Mouse (Mus musculus) MEL (cell line): ENCODE measurements around the gene Mmp24. TPM values are rescaled to one million over a fixed set of nuclear protein-coding genes. Genes with fewer than 3 reads are reported as not detected.

Source experiments
- DNase-seq: peaks from one replicate; pipeline ENCODE4 v3.0.0; 2011; ENCODE audit warnings: low read depth, low spot score
- H3K27ac ChIP-seq: 2 replicates; pipeline ENCODE4 v1.5.1; 2012; ENCODE audit warnings: low read depth, mild to moderate bottlenecking, control low read depth, low read length, moderate library complexity; ENCODE audit not compliant: control insufficient read depth
- H3K27me3 ChIP-seq, 2 experiments: fragments of 150-350 bp in 1 of 2; sonication (generic) in 1 of 2; 2 replicates each; pipeline ENCODE4 v1.6.1; 2012; ENCODE audit warnings: low read length in 2 of 2, mild to moderate bottlenecking in 2 of 2, improper control_type of control experiment in 1 of 2, moderate library complexity in 1 of 2; ENCODE audit not compliant: insufficient read depth in 2 of 2, control insufficient read depth in 1 of 2
- H3K36me3 ChIP-seq, 2 experiments: 2 replicates each; pipeline ENCODE4 v1.6.1; 2012 to 2014; ENCODE audit warnings: low read length in 2 of 2, improper control_type of control experiment in 1 of 2, inconsistent platforms in 1 of 2, mild to moderate bottlenecking in 1 of 2; ENCODE audit not compliant: insufficient read depth in 2 of 2, control insufficient read depth in 1 of 2
- H3K4me1 ChIP-seq, 2 experiments: fragments of 150-350 bp in 1 of 2; sonication (generic) in 1 of 2; 2 replicates each; pipeline ENCODE4 v1.6.1; 2012; ENCODE audit warnings: low read length in 2 of 2, improper control_type of control experiment in 1 of 2, mild to moderate bottlenecking in 1 of 2; ENCODE audit not compliant: insufficient read depth in 2 of 2, control insufficient read depth in 1 of 2
- H3K4me3 ChIP-seq, 2 experiments: fragments of 150-350 bp in 1 of 2; sonication (generic) in 1 of 2; 2 replicates each; pipeline ENCODE4 v1.5.1; 2012; ENCODE audit warnings: low read depth in 2 of 2, low read length in 2 of 2, mild to moderate bottlenecking in 2 of 2, moderate library complexity in 2 of 2, control low read depth in 1 of 2, improper control_type of control experiment in 1 of 2; ENCODE audit not compliant: control insufficient read depth in 1 of 2, insufficient read depth in 1 of 2
- H3K79me2 ChIP-seq: 2 replicates; pipeline ENCODE4 v1.6.1; 2012; ENCODE audit warnings: mild to moderate bottlenecking, low read length, moderate library complexity; ENCODE audit not compliant: control insufficient read depth, poor library complexity, insufficient read depth
- H3K9ac ChIP-seq: 2 replicates; pipeline ENCODE4 v1.6.1; 2012; ENCODE audit warnings: low read depth, mild to moderate bottlenecking, control low read depth, low read length, moderate library complexity; ENCODE audit not compliant: control insufficient read depth, poor library complexity, severe bottlenecking
- H3K9me3 ChIP-seq: fragments of 150-350 bp; sonication (generic); replicated peaks from 2 replicates; pipeline ENCODE4 v1.6.1; 2012; ENCODE audit warnings: mild to moderate bottlenecking, low read length, improper control_type of control experiment, moderate library complexity; ENCODE audit not compliant: insufficient read depth
- BHLHE40 ChIP-seq: IDR thresholded peaks from 2 replicates; pipeline ENCODE4 v1.6.1; 2012; ENCODE audit warnings: low read depth, mild to moderate bottlenecking, inconsistent platforms, low read length, improper control_type of control experiment, borderline replicate concordance
- CHD1 ChIP-seq: IDR thresholded peaks from 2 replicates; pipeline ENCODE4 v1.6.1; 2012; ENCODE audit warnings: low read depth, mild to moderate bottlenecking, inconsistent platforms, low read length, improper control_type of control experiment
- CTCF ChIP-seq, 3 experiments: IDR thresholded peaks in 2 of 3; conservative IDR thresholded peaks in 1 of 3; 2 replicates each; pipeline ENCODE4 v1.5.1; 2011 to 2012; ENCODE audit warnings: low read length in 3 of 3, low read depth in 2 of 3, mild to moderate bottlenecking in 2 of 3, improper control_type of control experiment in 1 of 3, inconsistent platforms in 1 of 3, mixed read lengths in 1 of 3, moderate library complexity in 1 of 3; ENCODE audit not compliant: control insufficient read depth in 1 of 3, insufficient read depth in 1 of 3, poor library complexity in 1 of 3, severe bottlenecking in 1 of 3
- E2F4 ChIP-seq: IDR thresholded peaks from 2 replicates; pipeline ENCODE4 v1.6.1; 2011; ENCODE audit warnings: low read depth, low read length, improper control_type of control experiment, borderline replicate concordance
- ETS1 ChIP-seq: IDR thresholded peaks from 2 replicates; pipeline ENCODE4 v1.6.1; 2012; ENCODE audit warnings: low read depth, mild to moderate bottlenecking, inconsistent platforms, low read length, improper control_type of control experiment, moderate library complexity
- GABPA ChIP-seq: IDR thresholded peaks from 2 replicates; pipeline ENCODE4 v1.6.1; 2012; ENCODE audit warnings: low read depth, mild to moderate bottlenecking, inconsistent platforms, low read length, improper control_type of control experiment, moderate library complexity
- GATA1 ChIP-seq: IDR thresholded peaks from 2 replicates; pipeline ENCODE4 v1.6.1; 2011; ENCODE audit warnings: low read depth, low read length, improper control_type of control experiment
- JUND ChIP-seq: IDR thresholded peaks from 2 replicates; pipeline ENCODE4 v1.6.1; 2011; ENCODE audit warnings: low read depth, mild to moderate bottlenecking, improper control_type of control experiment, low read length
- KAT2A ChIP-seq: conservative IDR thresholded peaks from 2 replicates; pipeline ENCODE4 v1.6.1; 2012; ENCODE audit warnings: low read depth, low read length, improper control_type of control experiment, inconsistent platforms
- MAFK ChIP-seq: IDR thresholded peaks from 2 replicates; pipeline ENCODE4 v1.6.1; 2011; ENCODE audit warnings: low read depth, mild to moderate bottlenecking, low read length, improper control_type of control experiment, borderline replicate concordance
- MAZ ChIP-seq: IDR thresholded peaks from 2 replicates; pipeline ENCODE4 v1.6.1; 2012; ENCODE audit warnings: low read depth, mild to moderate bottlenecking, inconsistent platforms, low read length, improper control_type of control experiment
- MEF2A ChIP-seq: IDR thresholded peaks from 2 replicates; pipeline ENCODE4 v1.6.1; 2014; ENCODE audit warnings: low read depth, mild to moderate bottlenecking, inconsistent platforms, low read length, improper control_type of control experiment; ENCODE audit not compliant: poor library complexity, insufficient replicate concordance, severe bottlenecking; ENCODE audit errors: extremely low read depth
- MXI1 ChIP-seq: IDR thresholded peaks from 2 replicates; pipeline ENCODE4 v1.6.1; 2011; ENCODE audit warnings: mild to moderate bottlenecking, low read depth, low read length, improper control_type of control experiment
- MYC ChIP-seq: IDR thresholded peaks from 2 replicates; pipeline ENCODE4 v1.6.1; 2011; ENCODE audit warnings: low read depth, mild to moderate bottlenecking, low read length, improper control_type of control experiment, moderate library complexity
- POLR2A ChIP-seq, 2 experiments: IDR thresholded peaks; 2 replicates each; pipeline ENCODE4 v1.6.1; 2011 to 2012; ENCODE audit warnings: low read length in 2 of 2, mild to moderate bottlenecking in 2 of 2, control low read depth in 1 of 2, improper control_type of control experiment in 1 of 2, low read depth in 1 of 2, moderate library complexity in 1 of 2; ENCODE audit not compliant: control insufficient read depth in 1 of 2, insufficient read depth in 1 of 2, poor library complexity in 1 of 2
- POLR2AphosphoS5 ChIP-seq: IDR thresholded peaks from 2 replicates; pipeline ENCODE4 v1.6.1; 2012; ENCODE audit warnings: low read depth, borderline replicate concordance, mild to moderate bottlenecking, inconsistent platforms, low read length, moderate library complexity, mixed read lengths
- RCOR1 ChIP-seq: IDR thresholded peaks from 2 replicates; pipeline ENCODE4 v1.6.1; 2012; ENCODE audit warnings: low read depth, mild to moderate bottlenecking, inconsistent platforms, low read length, improper control_type of control experiment
- TBP ChIP-seq: IDR thresholded peaks from 2 replicates; pipeline ENCODE4 v1.8.0; 2011; ENCODE audit warnings: low read depth, low read length, improper control_type of control experiment
- USF2 ChIP-seq, 2 experiments: IDR thresholded peaks; 2 replicates each; pipeline ENCODE4 v1.6.1; 2011 to 2012; ENCODE audit warnings: improper control_type of control experiment in 2 of 2, low read length in 2 of 2, borderline replicate concordance in 1 of 2, inconsistent platforms in 1 of 2, low read depth in 1 of 2, mild to moderate bottlenecking in 1 of 2; ENCODE audit not compliant: insufficient read depth in 1 of 2
- ZC3H11A ChIP-seq: IDR thresholded peaks from 2 replicates; pipeline ENCODE4 v1.6.1; 2012; ENCODE audit warnings: low read depth, mild to moderate bottlenecking, inconsistent platforms, low read length, improper control_type of control experiment
- ZKSCAN1 ChIP-seq: IDR thresholded peaks from 2 replicates; pipeline ENCODE4 v1.6.1; 2012; ENCODE audit warnings: low read depth, mild to moderate bottlenecking, inconsistent platforms, low read length, improper control_type of control experiment, moderate library complexity
- polyA plus RNA-seq, 2 experiments: library from polyadenylated mRNA; stranded (reverse) in 1 of 2; unstranded in 1 of 2; fragments of >175 nt in 1 of 2; fragments of >200 nt in 1 of 2; gene quantifications; 2 replicates each; pipeline versions ENCODE4 v1.2.1 to v1.2.4; 2012; ENCODE audit warnings: low replicate concordance in 2 of 2, low read depth in 1 of 2; ENCODE audit not compliant: insufficient read length in 2 of 2, insufficient read depth in 1 of 2, missing spikeins in 1 of 2
- total RNA-seq: library from RNA; depleted of rRNA; stranded (reverse); fragments of 300-350 nt; gene quantifications from 2 replicates; pipeline ENCODE4 v1.2.3, GENCODE M21; 2012

Mmp24 gene
- total and polyA plus RNA-seq, 3 experiments, result 0.06 to 0.27 TPM; not detected in 1

DNA sequence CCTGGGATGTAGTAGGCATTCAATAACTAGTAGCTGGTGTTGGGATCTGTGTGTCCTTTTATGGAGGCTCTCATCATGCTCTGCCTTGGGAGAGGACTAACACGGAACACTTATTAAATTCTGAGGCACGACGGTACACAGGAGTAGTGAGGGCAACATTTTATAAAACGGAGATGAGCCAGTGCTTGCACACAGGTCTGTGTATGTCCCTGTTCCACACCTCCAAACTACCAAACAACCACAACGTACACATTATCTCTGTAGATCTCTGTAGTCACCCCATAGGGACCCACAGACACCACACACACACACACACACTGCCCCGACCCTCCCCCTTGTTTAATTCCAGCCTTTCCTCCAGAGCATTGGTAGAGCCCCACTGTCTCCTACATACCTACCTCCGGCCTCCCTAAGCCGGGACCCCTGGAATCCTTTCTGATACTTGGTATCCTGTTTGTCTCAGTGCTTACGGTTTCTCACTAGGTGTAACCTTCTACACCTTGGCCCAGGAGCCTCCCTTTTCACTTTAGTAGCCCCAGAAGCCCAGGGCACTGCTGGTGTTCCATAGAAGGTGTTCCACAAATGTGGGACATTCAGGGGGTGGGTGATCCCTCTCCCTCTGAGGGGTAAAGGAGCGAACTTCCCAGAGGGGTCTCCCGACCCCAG lies 748 bp upstream of the Mmp24 start:
- no peak for DNase-seq
- H3K9ac ChIP-seq, result no peak overlapping the region
- H3K9me3 ChIP-seq, result no peaks in the 10 kb centered on the region
- H3K79me2 ChIP-seq, result no peaks in the 10 kb centered on the region
- TF ChIP-seq ZC3H11A (no peak), CHD1 (no peak), ZKSCAN1 (no peak), E2F4 (no peak), USF2 (IDR thresholded peaks at IDR 0.05; ENCODE audit: borderline replicate concordance in 1 of 2, insufficient read depth in 1 of 2, low read depth in 1 of 2, low read length in 2 of 2) (no peak), POLR2A (IDR thresholded peaks at IDR 0.05; ENCODE audit: control insufficient read depth in 1 of 2, insufficient read depth in 1 of 2, low read depth in 1 of 2, low read length in 2 of 2, poor library complexity in 1 of 2) (no peak), CTCF (IDR thresholded peaks at IDR 0.05 in 2 of 3, conservative IDR thresholded peaks at IDR 0.05 in 1 of 3; ENCODE audit: control insufficient read depth in 1 of 3, insufficient read depth in 1 of 3, low read depth in 2 of 3, low read length in 3 of 3, poor library complexity in 1 of 3, severe bottlenecking in 1 of 3) (no peak), GATA1 (no peak), MXI1 (no peak), RCOR1 (no peak), BHLHE40 (no peak), MEF2A (no peak), MAFK (no peak), GABPA (no peak), KAT2A (no peak), POLR2AphosphoS5 (no peak), MYC (no peak)
- no peaks in the 10 kb centered on the region for H3K36me3 ChIP-seq
- H3K27me3 ChIP-seq, result peaks cover 3 to 4% of the 10 kb centered on the region in 2 experiments
- H3K27ac ChIP-seq, result no peak overlapping the region
- H3K4me1 ChIP-seq, result 0 out of 4 replicates have a peak, but pooled peaks cover 0 to 5% of the 10 kb centered on the region in 2 experiments
- H3K4me3 ChIP-seq, result no peak overlapping the region

DNA sequence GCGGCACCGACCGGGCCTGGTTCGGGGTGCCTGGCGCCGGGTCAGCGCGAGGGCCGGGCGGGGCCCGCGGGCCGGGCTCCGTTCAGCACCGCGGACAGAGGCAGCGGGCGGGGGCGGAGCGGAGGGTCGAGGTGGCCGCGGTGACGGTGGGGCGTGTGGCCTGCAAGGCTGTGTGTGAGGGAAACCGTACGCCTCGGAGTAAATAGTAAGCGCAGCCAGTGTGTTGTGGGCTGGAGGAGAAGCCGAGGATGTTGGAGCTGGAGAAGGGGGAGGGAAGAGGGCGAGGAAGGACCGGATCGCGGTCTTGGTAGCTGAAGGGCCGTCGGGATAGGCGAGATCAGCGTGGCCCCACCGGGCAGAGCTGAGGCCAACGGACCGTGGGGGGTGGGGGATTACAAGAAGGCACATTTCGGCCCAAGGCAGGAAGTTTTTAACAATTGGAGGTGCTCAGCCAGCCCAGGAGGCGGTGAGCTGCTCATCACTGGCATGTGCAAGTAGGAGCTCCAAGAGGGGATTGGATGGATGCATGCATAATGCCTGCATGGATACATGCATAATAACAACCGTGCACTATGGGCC lies 632 bp downstream of the Mmp24 start:
- H3K4me1 ChIP-seq, result 0 out of 4 replicates have a peak, but pooled peaks cover 0 to 5% of the 10 kb centered on the region in 2 experiments
- DNase-seq, result no peak
- no peaks in the 10 kb centered on the region for H3K9me3 ChIP-seq
- H3K27me3 ChIP-seq, result peaks cover 0 to 3% of the 10 kb centered on the region in 2 experiments
- no peaks in the 10 kb centered on the region for H3K36me3 ChIP-seq
- no peak overlapping the region for H3K27ac ChIP-seq
- H3K4me3 ChIP-seq, result no peak overlapping the region
- no peaks in the 10 kb centered on the region for H3K79me2 ChIP-seq
- H3K9ac ChIP-seq, result no peak overlapping the region
- TF ChIP-seq MAZ (no peak), JUND (no peak), ETS1 (no peak), TBP (no peak), MYC (no peak)
- TF ChIP-seq, all 39 proteins: peak for 0
